Mouse (Mus musculus): Measurements from ENCODE around the gene Zbtb20. TPM values are rescaled to one million over a fixed set of nuclear protein-coding genes. Genes with fewer than 3 reads are reported as not detected.
A peak's percentile ranks its signal among the peaks of the same experiment; 100 is the strongest.

Gene Zbtb20
- polyA plus RNA-seq, 1 experiment from 2014 or later = 32.5 TPM

DNA sequence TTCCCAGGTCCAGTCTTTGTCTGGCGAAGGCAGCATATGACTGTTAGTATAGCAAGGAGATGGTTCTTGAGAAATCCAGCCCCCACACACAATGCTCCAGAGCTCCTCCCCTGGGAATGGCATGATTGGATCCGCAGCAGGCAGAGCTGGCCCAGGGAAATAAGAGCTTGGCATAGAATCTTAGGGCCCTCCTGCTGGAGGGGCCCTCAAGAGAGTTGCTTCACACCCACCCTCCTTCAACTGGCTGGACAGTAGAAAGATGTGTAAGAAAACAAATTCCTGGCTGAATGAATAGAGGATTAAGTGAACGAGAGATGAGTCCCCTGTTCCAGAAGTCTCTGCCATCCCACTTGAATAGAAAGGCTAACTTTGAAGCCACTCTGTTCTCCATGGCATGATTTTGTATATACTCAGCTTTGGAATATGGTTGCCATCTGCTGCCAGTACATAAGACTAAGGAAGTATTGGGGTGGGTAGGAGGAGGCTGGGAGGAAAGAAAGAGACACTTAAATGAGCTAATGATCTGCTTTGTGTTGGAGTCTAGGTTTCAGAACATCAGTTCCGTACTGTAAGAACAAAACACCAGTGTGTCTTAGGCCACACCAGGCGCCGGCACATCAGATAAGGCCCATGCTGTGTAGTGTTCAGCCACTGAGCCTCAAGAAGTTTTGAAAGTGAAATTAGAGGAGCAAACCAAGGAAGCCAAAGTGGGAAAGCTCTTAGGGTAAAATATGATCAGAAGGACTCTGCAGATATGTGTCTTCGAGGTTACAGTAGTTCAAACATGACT is 715.2 kb downstream of the Zbtb20 start:
- peaks cover 22% of the 10 kb centered on the region for H3K4me1 ChIP-seq

DNA sequence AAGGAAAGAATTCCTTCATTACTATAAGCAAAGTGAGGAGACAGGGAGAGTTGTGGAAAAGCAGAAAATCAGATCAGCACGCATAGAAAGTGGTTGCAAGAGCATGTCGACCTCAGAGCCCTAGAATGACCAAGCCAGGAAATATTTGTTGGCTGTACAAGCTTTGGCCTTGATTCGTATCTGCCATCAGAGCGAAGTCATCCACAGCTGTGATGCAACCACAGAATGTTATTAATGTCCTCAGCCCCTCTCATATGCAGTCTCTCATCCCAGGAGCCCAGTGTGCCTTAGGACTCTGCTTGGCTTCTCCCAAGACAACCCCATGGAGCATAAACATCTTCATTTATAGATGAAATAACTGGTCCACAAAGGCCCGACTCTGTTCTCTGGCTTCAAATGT is 716.4 kb downstream of the Zbtb20 start:
- Histone ChIP-seq H3K4me3 (no peak overlapping the region), H3K9me3 (no peaks in the 10 kb centered on the region), H3K27ac (no peak overlapping the region), H3K36me3 (no peaks in the 10 kb centered on the region), H3K27me3 (ENCODE audit: insufficient read depth, poor library complexity, severe bottlenecking) (no peaks in the 10 kb centered on the region), H3K4me1 (peaks cover 17% of the 10 kb centered on the region)
- DNase-seq (ENCODE audit: low spot score) = no peak
- WGBS = 64% methylated on average over 5 of the region's 5 CpGs

More for the DNA sequence above, 715.2 kb downstream of the Zbtb20 start:
- DNase-seq (ENCODE audit: low spot score) = no peak
- WGBS = 69% methylated on average over 7 of the region's 7 CpGs
- Histone ChIP-seq H3K9me3 (no peaks in the 10 kb centered on the region), H3K4me3 (no peak overlapping the region), H3K36me3 (no peaks in the 10 kb centered on the region), H3K27ac (peak overlapping the region; percentile 4; the same call in 1 of the 2 replicates), H3K27me3 (ENCODE audit: insufficient read depth, poor library complexity, severe bottlenecking) (no peaks in the 10 kb centered on the region)

DNA sequence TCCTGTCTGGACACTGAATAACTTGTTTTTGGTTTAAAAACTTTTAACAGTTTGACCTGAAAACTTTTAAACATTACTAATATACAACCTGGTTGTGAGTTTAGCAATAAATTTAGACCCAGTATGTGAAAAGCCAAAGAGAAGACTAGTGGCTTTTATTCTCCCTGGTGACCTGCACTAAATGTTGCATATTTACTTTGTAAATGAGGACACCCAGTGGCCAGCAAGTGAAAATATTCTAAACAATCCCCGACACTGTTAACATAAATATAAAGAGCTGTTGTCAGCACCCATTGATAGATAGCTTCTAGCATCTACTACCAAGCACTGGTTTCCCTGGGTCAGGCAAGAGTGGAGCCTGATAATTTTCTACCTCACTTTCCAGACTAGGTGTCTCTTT is 717.1 kb downstream of the Zbtb20 start:
- H3K27me3 ChIP-seq (ENCODE audit: insufficient read depth, poor library complexity, severe bottlenecking) = no peaks in the 10 kb centered on the region
- no peak overlapping the region for H3K27ac ChIP-seq
- no peak for DNase-seq (ENCODE audit: low spot score)
- H3K36me3 ChIP-seq = no peaks in the 10 kb centered on the region
- H3K4me3 ChIP-seq = no peak overlapping the region
- H3K9me3 ChIP-seq = no peaks in the 10 kb centered on the region
- WGBS = 5% methylated on average over 1 of the region's 1 CpGs
- H3K4me1 ChIP-seq = peaks cover 25% of the 10 kb centered on the region

DNA sequence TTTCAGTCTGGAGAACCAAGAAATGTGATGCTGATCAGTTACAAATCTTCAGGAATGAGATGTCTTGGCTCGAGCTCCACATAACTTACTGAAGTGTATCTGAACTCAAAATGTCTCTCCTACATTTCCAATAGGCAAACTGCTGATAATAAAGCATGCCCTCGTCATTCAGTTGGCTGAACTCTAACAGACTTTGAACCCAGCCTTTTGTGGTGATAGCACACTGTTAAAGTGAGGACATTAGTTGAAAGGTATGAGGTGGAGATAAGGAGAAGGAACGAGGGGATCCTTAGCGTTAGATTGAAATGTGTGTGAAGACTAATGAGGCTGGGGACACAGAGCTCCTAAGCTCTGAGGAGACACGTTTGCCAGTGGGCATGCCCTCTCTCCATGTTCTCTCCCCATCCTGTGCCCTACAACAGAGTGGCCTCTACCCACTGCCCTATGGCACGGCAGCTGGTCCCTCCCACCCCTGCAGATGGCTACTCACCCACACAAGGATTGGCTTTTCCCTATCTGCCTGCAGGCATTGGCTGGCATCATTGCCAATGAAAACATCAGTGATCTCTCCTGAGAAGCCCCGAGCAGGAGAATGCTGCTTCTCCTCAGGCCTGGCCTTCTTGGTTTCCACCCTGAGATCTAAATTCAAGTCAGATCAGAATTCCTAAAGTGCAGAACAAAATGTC is 721.8 kb downstream of the Zbtb20 start:
- 47% methylated on average over 7 of the region's 7 CpGs for whole genome bisulfite sequencing
- H3K4me3 ChIP-seq = no peak overlapping the region
- H3K27me3 ChIP-seq (ENCODE audit: insufficient read depth, poor library complexity, severe bottlenecking) = no peaks in the 10 kb centered on the region
- H3K36me3 ChIP-seq = 0 out of 2 replicates have a peak, but pooled peaks cover 2% of the 10 kb centered on the region
- H3K9me3 ChIP-seq = no peaks in the 10 kb centered on the region
- H3K4me1 ChIP-seq = peaks cover 11% of the 10 kb centered on the region
- no peak for DNase-seq (ENCODE audit: low spot score)
- no peak overlapping the region; the same call in 1 of the 2 replicates for H3K27ac ChIP-seq

DNA sequence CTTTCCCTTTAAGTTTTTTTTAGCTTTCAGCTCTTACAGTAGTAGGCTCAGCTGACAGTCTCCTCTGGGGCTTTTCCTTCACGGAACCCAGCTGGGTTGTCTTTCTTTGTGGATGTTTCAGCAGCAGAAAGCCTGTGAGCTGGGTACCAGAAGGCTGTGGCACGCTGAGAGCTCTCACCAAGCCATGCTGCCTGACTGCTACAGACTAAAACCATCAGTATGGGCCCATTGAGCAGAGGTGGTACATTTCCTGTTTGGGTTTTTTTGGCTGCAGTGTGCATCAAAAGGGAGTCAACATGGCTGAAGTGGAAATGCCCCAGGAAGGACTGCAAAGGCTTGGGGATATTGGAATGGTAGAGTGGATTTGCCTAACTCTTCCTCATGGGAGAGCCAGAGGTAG is 724.0 kb downstream of the Zbtb20 start:
- no peaks in the 10 kb centered on the region for H3K9me3 ChIP-seq
- 78% methylated on average over 2 of the region's 2 CpGs for WGBS

DNA sequence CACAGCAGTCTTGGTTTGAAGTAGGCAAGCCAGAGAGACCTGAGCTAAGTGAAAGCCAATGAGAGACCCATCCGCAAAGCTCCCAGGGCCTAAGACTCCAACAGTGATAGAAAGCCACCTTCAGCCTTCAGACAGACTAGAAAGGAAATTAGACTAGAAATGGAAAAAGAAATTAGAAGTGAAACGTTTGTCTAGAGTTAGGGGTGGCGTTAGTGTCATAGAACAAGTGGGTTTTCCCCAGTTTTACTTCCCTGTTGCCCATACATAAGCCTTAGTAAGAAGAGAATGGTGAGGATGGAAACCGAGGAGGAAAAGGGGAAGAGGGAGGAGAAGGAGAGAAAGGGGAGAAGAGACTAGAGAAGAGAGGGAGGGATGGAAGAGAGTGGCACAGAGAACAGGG is 726.9 kb downstream of the Zbtb20 start:
- no peak for DNase-seq (ENCODE audit: low spot score)
- H3K9me3 ChIP-seq = no peaks in the 10 kb centered on the region
- H3K27ac ChIP-seq = no peak overlapping the region
- peaks cover 8% of the 10 kb centered on the region; the same call in 1 of the 2 replicates for H3K36me3 ChIP-seq
- WGBS = 71% methylated on average over 4 of the region's 4 CpGs
- H3K4me1 ChIP-seq = peaks cover 19% of the 10 kb centered on the region
- H3K4me3 ChIP-seq = no peak overlapping the region
- no peaks in the 10 kb centered on the region for H3K27me3 ChIP-seq (ENCODE audit: insufficient read depth, poor library complexity, severe bottlenecking)

More for the DNA sequence above, 724.0 kb downstream of the Zbtb20 start:
- H3K4me3 ChIP-seq = no peak overlapping the region
- H3K4me1 ChIP-seq = peaks cover 24% of the 10 kb centered on the region
- no peak for DNase-seq (ENCODE audit: low spot score)
- no peak overlapping the region for H3K27ac ChIP-seq
- H3K36me3 ChIP-seq = 0 out of 2 replicates have a peak, but pooled peaks cover 2% of the 10 kb centered on the region
- H3K27me3 ChIP-seq (ENCODE audit: insufficient read depth, poor library complexity, severe bottlenecking) = no peaks in the 10 kb centered on the region

DNA sequence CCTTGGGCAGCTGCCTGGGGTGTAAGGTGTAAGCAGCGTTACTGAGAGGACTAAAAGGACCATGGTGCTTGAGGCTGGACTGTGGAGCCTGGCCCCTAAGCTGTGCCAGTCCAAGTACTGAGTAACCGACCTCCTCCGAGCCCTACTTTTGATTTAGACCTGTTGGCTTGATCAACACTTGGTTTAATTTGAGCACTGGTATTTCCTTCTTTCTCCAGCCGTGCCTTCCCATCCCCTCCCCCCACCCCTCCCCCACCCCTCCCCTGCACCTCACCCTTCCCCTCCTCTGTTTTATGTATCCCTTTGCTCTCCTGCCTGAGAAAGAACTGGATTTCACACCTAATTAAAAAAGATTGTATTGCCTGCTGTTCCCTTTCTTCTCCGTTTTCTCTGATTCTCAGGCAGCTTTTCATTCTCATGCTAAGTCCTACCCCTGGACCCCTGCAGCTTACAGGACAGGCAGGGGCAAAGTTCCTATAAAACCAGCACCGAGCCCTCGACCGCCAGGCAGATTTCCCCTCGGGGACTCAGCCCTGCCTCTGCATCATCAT is 728.0 kb downstream of the Zbtb20 start:
- no peaks in the 10 kb centered on the region for H3K27me3 ChIP-seq (ENCODE audit: insufficient read depth, poor library complexity, severe bottlenecking)
- H3K4me3 ChIP-seq = no peak overlapping the region
- 17% methylated on average over 9 of the region's 9 CpGs for WGBS
- peaks cover 11% of the 10 kb centered on the region; the same call in 1 of the 2 replicates for H3K36me3 ChIP-seq
- H3K9me3 ChIP-seq = no peaks in the 10 kb centered on the region
- no peak overlapping the region; the same call in 1 of the 2 replicates for H3K27ac ChIP-seq
- no peak for DNase-seq (ENCODE audit: low spot score)
- peaks cover 17% of the 10 kb centered on the region for H3K4me1 ChIP-seq

DNA sequence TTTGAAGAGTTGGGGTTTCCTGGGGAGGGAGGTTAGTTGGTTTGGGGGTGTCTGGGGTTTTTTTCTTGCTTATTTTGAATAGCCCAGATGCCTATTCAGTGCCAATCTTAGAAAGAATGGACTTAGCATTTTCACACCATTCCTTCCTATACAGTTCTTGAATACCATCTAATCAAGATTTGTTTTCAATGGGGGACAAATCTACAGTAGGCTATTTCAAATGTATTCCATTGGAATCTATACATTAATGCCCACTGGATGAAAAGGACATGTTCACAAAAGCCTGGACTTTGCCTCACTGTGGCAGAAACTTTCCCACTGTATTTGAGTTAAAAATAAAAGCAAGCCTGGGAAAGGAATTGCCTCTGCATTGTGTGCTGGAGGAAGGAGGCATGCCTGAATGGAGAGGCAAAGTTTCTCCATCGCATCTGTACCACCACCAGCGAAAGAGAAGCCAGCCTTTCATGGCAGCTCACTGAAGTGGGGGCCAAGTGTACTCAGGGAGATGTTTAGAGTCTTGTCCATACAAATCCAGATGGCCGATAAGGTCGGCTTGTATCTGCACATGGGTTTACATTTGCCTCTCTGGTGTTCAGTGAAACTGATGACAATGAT is 728.8 kb downstream of the Zbtb20 start:
- Histone ChIP-seq H3K4me3 (no peak overlapping the region), H3K27me3 (ENCODE audit: insufficient read depth, poor library complexity, severe bottlenecking) (no peaks in the 10 kb centered on the region), H3K36me3 (peaks cover 15% of the 10 kb centered on the region), H3K4me1 (peaks cover 20% of the 10 kb centered on the region), H3K9me3 (no peaks in the 10 kb centered on the region), H3K27ac (0 out of 2 replicates have a peak overlapping the region, but pooled peaks have one; percentile 29)
- DNase-seq (ENCODE audit: low spot score) = no peak
- WGBS = 65% methylated on average over 4 of the region's 4 CpGs

DNA sequence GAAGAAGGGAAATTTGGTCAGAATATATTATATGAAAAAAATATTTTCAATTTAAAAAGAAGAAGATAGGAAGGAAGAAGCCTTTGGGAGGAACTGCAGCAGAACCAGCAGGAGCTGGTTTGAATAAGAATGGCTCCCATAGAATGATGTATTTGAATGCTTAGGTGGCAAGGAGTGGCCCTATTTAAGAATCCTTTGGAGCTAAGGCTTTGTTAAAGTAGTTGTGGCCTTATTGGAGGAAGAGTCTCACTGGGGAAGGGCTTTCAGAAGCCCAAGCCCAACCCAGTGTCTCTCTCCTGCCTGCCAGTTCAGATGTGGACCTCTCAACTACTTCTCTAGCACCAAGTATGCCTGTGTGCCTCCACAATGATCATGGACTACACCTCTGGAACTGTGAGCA is 731.4 kb downstream of the Zbtb20 start:
- no peak overlapping the region for H3K27ac ChIP-seq
- no peak for DNase-seq (ENCODE audit: low spot score)
- no peak overlapping the region for H3K4me3 ChIP-seq
- peaks cover 26% of the 10 kb centered on the region for H3K36me3 ChIP-seq
- H3K9me3 ChIP-seq = no peaks in the 10 kb centered on the region
- H3K27me3 ChIP-seq (ENCODE audit: insufficient read depth, poor library complexity, severe bottlenecking) = no peaks in the 10 kb centered on the region
- H3K4me1 ChIP-seq = peaks cover 29% of the 10 kb centered on the region

DNA sequence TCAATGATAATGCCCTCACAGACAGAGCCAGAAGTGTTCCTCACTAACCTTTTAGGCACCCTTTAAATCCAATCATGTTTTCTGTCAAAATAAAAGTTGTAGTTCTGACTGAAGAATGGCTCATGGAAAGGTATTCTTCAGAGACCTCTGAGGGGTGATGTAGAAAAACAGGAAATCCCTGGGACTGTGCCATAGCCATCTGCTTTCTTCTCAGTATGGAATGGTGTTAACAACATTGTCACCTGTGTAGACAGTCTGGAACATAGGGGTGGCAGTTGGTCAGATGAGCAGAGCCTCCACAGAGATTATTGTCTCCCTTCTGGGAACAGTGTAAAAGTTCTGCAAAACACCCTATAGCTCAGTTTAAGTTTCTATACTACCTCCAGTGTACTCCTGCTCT is 732.4 kb downstream of the Zbtb20 start:
- H3K27me3 ChIP-seq (ENCODE audit: insufficient read depth, poor library complexity, severe bottlenecking) = no peaks in the 10 kb centered on the region
- no peaks in the 10 kb centered on the region for H3K9me3 ChIP-seq
- no peak overlapping the region for H3K27ac ChIP-seq
- peaks cover 29% of the 10 kb centered on the region for H3K4me1 ChIP-seq
- H3K4me3 ChIP-seq = no peak overlapping the region
- peaks cover 26% of the 10 kb centered on the region for H3K36me3 ChIP-seq
- no peak for DNase-seq (ENCODE audit: low spot score)

DNA sequence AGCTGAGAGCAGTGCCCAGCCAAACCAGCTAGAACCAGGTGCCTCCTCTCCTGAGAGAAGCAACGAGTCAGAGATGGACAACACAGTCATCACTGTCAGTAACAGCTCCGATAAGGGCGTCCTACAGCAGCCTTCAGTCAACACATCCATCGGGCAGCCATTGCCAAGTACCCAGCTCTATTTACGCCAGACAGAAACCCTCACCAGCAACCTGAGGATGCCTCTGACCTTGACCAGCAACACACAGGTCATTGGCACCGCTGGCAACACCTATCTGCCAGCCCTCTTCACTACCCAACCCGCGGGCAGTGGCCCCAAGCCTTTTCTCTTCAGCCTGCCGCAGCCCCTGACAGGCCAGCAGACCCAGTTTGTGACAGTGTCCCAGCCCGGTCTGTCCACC is 734.7 kb downstream of the Zbtb20 start:
- DNase-seq (ENCODE audit: low spot score) = no peak
- Histone ChIP-seq H3K36me3 (peaks cover 26% of the 10 kb centered on the region), H3K9me3 (no peaks in the 10 kb centered on the region), H3K4me1 (peaks cover 27% of the 10 kb centered on the region), H3K4me3 (no peak overlapping the region), H3K27me3 (ENCODE audit: insufficient read depth, poor library complexity, severe bottlenecking) (no peaks in the 10 kb centered on the region), H3K27ac (0 out of 2 replicates have a peak overlapping the region, but pooled peaks have one; percentile 32)
- 70% methylated on average over 10 of the region's 10 CpGs for WGBS

DNA sequence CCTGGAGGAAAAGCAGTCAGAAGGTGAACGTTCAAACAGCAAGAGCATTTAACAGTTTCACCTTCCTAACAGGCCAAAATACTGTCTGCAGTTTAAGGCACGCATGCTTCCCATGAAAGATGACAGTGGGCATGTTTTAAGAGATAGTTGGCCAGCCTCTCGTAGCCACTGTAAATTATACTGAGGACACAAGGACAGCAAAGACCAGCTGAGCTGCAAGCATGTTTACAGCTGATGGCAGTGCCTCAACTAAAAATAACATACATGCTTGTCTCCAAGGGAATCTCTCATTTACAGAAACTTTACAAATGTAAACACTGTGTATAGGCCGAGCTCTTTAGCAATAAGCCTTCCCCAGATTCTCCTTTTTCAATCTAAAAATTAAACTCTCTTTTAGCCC is 740.7 kb downstream of the Zbtb20 start:
- H3K4me3 ChIP-seq = no peak overlapping the region
- 66% methylated on average over 4 of the region's 4 CpGs for WGBS
- H3K9me3 ChIP-seq = no peaks in the 10 kb centered on the region
- peaks cover 34% of the 10 kb centered on the region for H3K4me1 ChIP-seq
- no peak for DNase-seq (ENCODE audit: low spot score)
- peaks cover 6% of the 10 kb centered on the region for H3K36me3 ChIP-seq
- H3K27ac ChIP-seq = peak overlapping the region; percentile 57
- no peaks in the 10 kb centered on the region for H3K27me3 ChIP-seq (ENCODE audit: insufficient read depth, poor library complexity, severe bottlenecking)

DNA sequence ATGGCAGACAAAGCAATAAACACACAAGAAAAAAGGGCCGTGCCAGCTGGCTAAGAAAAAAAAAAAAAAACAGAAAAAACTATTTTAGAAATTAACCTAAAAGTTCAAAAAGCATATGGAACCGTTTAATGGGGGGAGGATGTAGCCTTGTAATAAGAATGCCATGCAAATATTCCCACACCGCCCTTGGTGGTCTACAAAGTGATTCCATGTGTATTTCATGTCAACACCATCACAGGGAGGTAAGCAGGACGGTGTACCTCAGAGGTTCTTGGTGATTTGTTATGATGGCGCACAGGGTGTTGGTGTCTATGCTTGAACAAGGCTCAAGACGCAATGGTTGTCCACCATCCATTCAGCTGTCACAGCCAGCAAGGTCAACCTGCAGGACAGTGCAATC is 741.7 kb downstream of the Zbtb20 start:
- Histone ChIP-seq H3K27ac (no peak overlapping the region), H3K9me3 (no peaks in the 10 kb centered on the region), H3K27me3 (ENCODE audit: insufficient read depth, poor library complexity, severe bottlenecking) (no peaks in the 10 kb centered on the region), H3K4me3 (no peak overlapping the region), H3K4me1 (peaks cover 41% of the 10 kb centered on the region), H3K36me3 (peaks cover 6% of the 10 kb centered on the region)
- no peak for DNase-seq (ENCODE audit: low spot score)
- 86% methylated on average over 6 of the region's 6 CpGs for WGBS
